Mouse (Mus musculus) duodenum, adult 2 months (tissue): ENCODE measurements around the gene Pigk. TPM values are rescaled to one million over a fixed set of nuclear protein-coding genes. Genes with fewer than 3 reads are reported as not detected.

Experiments used
- polyA plus RNA-seq: library from polyadenylated mRNA; depleted of rRNA; stranded (reverse); fragments of >200 nt; gene quantifications from 2 replicates; pipeline ENCODE4 v1.2.3, GENCODE M21; 2012; ENCODE audit warnings: low replicate concordance; rRNA removed

Pigk gene
- polyA plus RNA-seq = 2.7 and 6.2 TPM in 2 replicates

GRCm38 (mm10) chr3:152713991-152714902 lies at the start of gene Pigk:
Gene Pigk (plus strand): TSS chr3:152714100.

GRCm38 (mm10) chr3:152668239-152668638 lies 45.7 kb upstream of the Pigk start, which contains the start of gene Ak5:
Gene Ak5 (minus strand): TSS chr3:152668360.

GRCm38 (mm10) chr3:152981988-152982387 lies 268.1 kb downstream of the Pigk start, which contains the start of gene St6galnac5:
Gene St6galnac5 (minus strand): TSS chr3:152982246.

Other genes with a start within 250 kb of the Pigk start
- gene Ak5, start 45.7 kb upstream of the Pigk start, polyA plus RNA-seq = 0.20 TPM in 1 of 2 replicates, not detected in the other